ENCODE assay signal across 8 mouse cellular contexts in the genomic region with DNA sequence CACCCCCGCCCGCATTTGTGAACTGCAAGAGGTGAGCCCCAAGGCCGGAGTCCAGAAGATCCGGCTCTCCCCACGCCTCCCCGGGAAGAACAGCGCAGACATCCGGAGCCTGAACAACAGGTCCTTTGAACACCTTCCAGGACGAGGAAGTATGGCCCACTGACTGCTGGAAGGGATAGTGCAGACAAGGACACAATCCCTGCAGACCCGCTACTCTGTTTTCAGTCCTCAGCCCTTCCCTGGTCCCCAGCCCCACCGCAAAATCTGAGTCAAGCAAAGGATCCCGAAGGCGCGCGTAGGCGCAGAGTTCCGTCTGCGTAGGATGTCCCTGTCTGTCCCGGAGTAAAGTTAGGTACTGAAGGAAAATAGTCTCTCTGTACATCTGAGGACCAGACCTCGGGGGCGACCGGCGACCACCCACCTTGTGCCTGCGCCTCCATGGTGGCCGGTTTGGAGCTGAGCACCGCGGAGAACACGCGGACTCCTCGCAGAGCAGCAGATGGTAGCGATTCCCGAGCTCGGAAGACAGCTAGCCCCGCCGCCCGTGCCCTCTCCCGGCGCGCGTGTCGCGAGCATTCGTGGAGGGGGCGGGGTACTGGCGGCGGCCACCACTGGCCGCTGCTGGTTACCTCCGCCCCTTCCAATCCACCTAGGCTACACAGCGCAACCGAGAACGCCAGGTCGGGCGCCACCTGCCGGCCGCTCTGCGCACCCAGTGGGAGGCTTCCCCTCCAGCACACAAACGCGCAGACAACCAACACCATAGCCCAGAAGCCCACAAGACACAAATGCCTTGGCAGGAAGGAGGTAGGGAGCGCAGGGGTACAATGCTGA. TPM values are rescaled to one million over a fixed set of nuclear protein-coding genes. Genes with fewer than 3 reads are reported as not detected.
DNase-seq lines count a peak whose midpoint lies in the region; ATAC-seq lines count a peak whose summit lies in the region.

A gene (minus strand): TSS at position 668 of the 834 bp plus-strand sequence.

- DNase-seq in cerebellum, postnatal 25 days, result peak; percentile 85 to 89
- DNase-seq in gastrocnemius, adult 18-20 months (ENCODE audit: low spot score), result peak; percentile 87
- peak; percentile 92 for DNase-seq in hindbrain, embryonic 14.5 days (ENCODE audit: low spot score)
- DNase-seq in layer of hippocampus, postnatal 25 days (ENCODE audit: extremely low spot score in 1 of 2, low spot score in 1 of 2), result peak; percentile 85 to 87
- DNase-seq in lung, postnatal 10 days, result peak; percentile 89
- peak; percentile 93 for DNase-seq in retina, embryonic 14.5 days (ENCODE audit: low spot score)
- DNase-seq in urinary bladder, adult 2 months (ENCODE audit: low spot score), result peak; percentile 70

- 1% methylated on average over 59 of the region's 59 CpGs for WGBS in hindbrain, embryonic 14.5 days

- peak within 1 kb of the TSS; percentile 77 for H3K4me2 ChIP-seq in hindbrain, embryonic 14.5 days (replicated peaks)

- H3K4me1 ChIP-seq in hindbrain, embryonic 14.5 days (replicated peaks; ENCODE audit: control insufficient read depth, insufficient read depth, low read length), result no peaks in the 10 kb centered on the region; the same call in 1 of the 2 replicates

- no peak within 1 kb of the TSS for H3K27ac ChIP-seq in hindbrain, embryonic 14.5 days

- no peaks in the 10 kb centered on the region for H3K36me3 ChIP-seq in hindbrain, embryonic 14.5 days (replicated peaks; ENCODE audit: control insufficient read depth, insufficient read depth)

- H3K9ac ChIP-seq in hindbrain, embryonic 14.5 days, result peak within 1 kb of the TSS; percentile 57

- no peaks in the 10 kb centered on the region for H3K9me3 ChIP-seq in hindbrain, embryonic 14.5 days (ENCODE audit: control insufficient read depth, low read length)

- H3K27me3 ChIP-seq in hindbrain, embryonic 14.5 days (ENCODE audit: control insufficient read depth, insufficient read depth, low read length), result no peaks in the 10 kb centered on the region

- H3K4me3 ChIP-seq in hindbrain, embryonic 14.5 days (replicated peaks; ENCODE audit: low read length), result peak within 1 kb of the TSS; percentile 54

- ATAC-seq in activated CD4-positive, CD25-positive, alpha-beta regulatory T cell, adult 4 months, result peak; percentile 36
- peak; percentile 99 for ATAC-seq in hindbrain, embryonic 14.5 days (ENCODE audit: low FRiP score)

RNA-seq across cellular contexts. Expression of the gene that starts here (rescaled TPM):
- polyA plus RNA-seq in activated CD4-positive, CD25-positive, alpha-beta regulatory T cell, adult 4 months (2017; shearing (Covaris generic)), result not detected
- total RNA-seq in gastrocnemius, adult 18-20 months (2021), result 10 to 100 TPM; 34.1 to 40.9 TPM
- polyA plus RNA-seq in hindbrain, embryonic 14.5 days (2014; fragmentation: Nextera tagmentation; extraction: Ambion mirVana), result 46.6 and 51.1 TPM in 2 replicates
- total RNA-seq in layer of hippocampus, postnatal 25 days (2021), result 10 to 100 TPM; 25.8 to 29.8 TPM
- 11.4 and 12.4 TPM in 2 replicates for polyA plus RNA-seq in urinary bladder, adult 2 months (2012; rRNA removed)

Comparison
In these comparisons a context has a peak if more than half of its experiments do, and no peak if none do; other contexts are left out.
1. RNA of the gene that starts here (polyA plus RNA-seq): 46.6 to 51.1 TPM in hindbrain, embryonic 14.5 days and 11.4 to 12.4 TPM in urinary bladder, adult 2 months; not detected in activated CD4-positive, CD25-positive, alpha-beta regulatory T cell, adult 4 months; every median in the first group is over 10 times any median in the second.
2. Peak in ATAC-seq in activated CD4-positive, CD25-positive, alpha-beta regulatory T cell, adult 4 months; RNA of the gene not detected or under 1 TPM.
3. Peak in every context shown above with its lines, with median percentiles within 50 percentile points of each other: DNase-seq.